ENCODE assay signal across 17 mouse cellular contexts in genomic region chr3:55521776-55522175, GRCm38 (mm10). TPM values are rescaled to one million over a fixed set of nuclear protein-coding genes. Genes with fewer than 3 reads are reported as not detected.
DNase-seq lines count a peak whose midpoint lies in the region; ATAC-seq lines count a peak whose summit lies in the region.
"Had no signal": no experiment of that assay in that cellular context is flagged by ENCODE, and none has a peak within 500 bp of the region (broad histone marks: within the 10 kb centered on the region; RNA-seq: fewer than 3 reads in every experiment).

No protein-coding gene starts in this region.

- WGBS in midbrain, embryonic 12.5 days: 64% methylated on average over 8 of the region's 8 CpGs
- WGBS in midbrain, embryonic 10.5 days: 80% methylated on average over 8 of the region's 8 CpGs
- 33% methylated on average over 8 of the region's 8 CpGs for WGBS in forebrain, embryonic 16.5 days
- WGBS in neural tube, embryonic 14.5 days: 42% methylated on average over 8 of the region's 8 CpGs

- DNase-seq in cerebellum, adult 9-11 months: peak; percentile 46
- DNase-seq in cerebellum, postnatal 4 days (ENCODE audit: low spot score in 2 of 2): no peak
- no peak for DNase-seq in midbrain, embryonic 10.5 days (ENCODE audit: low spot score)
- DNase-seq in adrenal gland, postnatal 14 days: no peak
- DNase-seq: adrenal gland, adult 8-10 months; B cell, adult 2 months; heart, postnatal 4 days; lung, adult 2 months had no signal

- no peaks in the 10 kb centered on the region for H3K36me3 ChIP-seq in midbrain, embryonic 12.5 days
- H3K36me3 ChIP-seq in midbrain, embryonic 10.5 days: no peaks in the 10 kb centered on the region
- H3K36me3 ChIP-seq in forebrain, embryonic 16.5 days (ENCODE audit: control insufficient read depth, insufficient read depth): no peaks in the 10 kb centered on the region
- H3K36me3 ChIP-seq in neural tube, embryonic 14.5 days (ENCODE audit: control insufficient read depth, insufficient read depth, low read length): no peaks in the 10 kb centered on the region; the same call in 1 of the 2 replicates
- H3K36me3 ChIP-seq: kidney, embryonic 15.5 days had no signal

- no peak overlapping the region for H3K4me3 ChIP-seq in midbrain, embryonic 12.5 days
- H3K4me3 ChIP-seq in midbrain, embryonic 10.5 days: no peak overlapping the region
- H3K4me3 ChIP-seq in forebrain, embryonic 16.5 days (replicated peaks; ENCODE audit: low read length): no peak overlapping the region
- H3K4me3 ChIP-seq in neural tube, embryonic 14.5 days (ENCODE audit: low read depth, low read length): no peak overlapping the region
- H3K4me3 ChIP-seq: kidney, embryonic 15.5 days had no signal

- H3K9me3 ChIP-seq in midbrain, embryonic 12.5 days: no peaks in the 10 kb centered on the region
- no peaks in the 10 kb centered on the region for H3K9me3 ChIP-seq in midbrain, embryonic 10.5 days (replicated peaks)
- no peaks in the 10 kb centered on the region for H3K9me3 ChIP-seq in forebrain, embryonic 16.5 days (ENCODE audit: control insufficient read depth, low read length)
- no peaks in the 10 kb centered on the region for H3K9me3 ChIP-seq in neural tube, embryonic 14.5 days (ENCODE audit: control insufficient read depth, low read length)
- H3K9me3 ChIP-seq: kidney, embryonic 15.5 days had no signal

- H3K27ac ChIP-seq in midbrain, embryonic 12.5 days (replicated peaks): peak overlapping the region; percentile 58
- H3K27ac ChIP-seq in midbrain, embryonic 10.5 days (replicated peaks): no peak overlapping the region
- H3K27ac ChIP-seq in forebrain, embryonic 16.5 days (ENCODE audit: low read length): peak overlapping the region; percentile 64
- H3K27ac ChIP-seq in neural tube, embryonic 14.5 days (ENCODE audit: low read depth, low read length): peak overlapping the region; percentile 35; the same call in 1 of the 2 replicates
- H3K27ac ChIP-seq: kidney, embryonic 15.5 days had no signal

- ATAC-seq in midbrain, embryonic 12.5 days (ENCODE audit: low FRiP score, low read depth): no peak
- peak; percentile 61 for ATAC-seq in forebrain, embryonic 16.5 days
- no peak for ATAC-seq in neural tube, embryonic 14.5 days (ENCODE audit: low read depth)
- ATAC-seq in erythroblast, adult 5-6 weeks (replicated peaks; ENCODE audit: low FRiP score, poor library complexity, severe bottlenecking): no peak

- no peak overlapping the region for H3K4me2 ChIP-seq in midbrain, embryonic 12.5 days (replicated peaks)
- H3K4me2 ChIP-seq in forebrain, embryonic 16.5 days (ENCODE audit: low read length): peak overlapping the region; percentile 16; the same call in 1 of the 2 replicates
- no peak overlapping the region for H3K4me2 ChIP-seq in neural tube, embryonic 14.5 days (ENCODE audit: low read depth, low read length)
- H3K4me2 ChIP-seq: kidney, embryonic 15.5 days had no signal

- H3K4me1 ChIP-seq in midbrain, embryonic 12.5 days: peaks cover 52% of the 10 kb centered on the region
- H3K4me1 ChIP-seq in midbrain, embryonic 10.5 days: peaks cover 73% of the 10 kb centered on the region
- peaks cover 42% of the 10 kb centered on the region for H3K4me1 ChIP-seq in forebrain, embryonic 16.5 days (replicated peaks; ENCODE audit: control insufficient read depth, insufficient read depth, low read length)
- H3K4me1 ChIP-seq in neural tube, embryonic 14.5 days (ENCODE audit: control insufficient read depth, insufficient read depth, low read length): peaks cover 55% of the 10 kb centered on the region

- H3K9ac ChIP-seq in midbrain, embryonic 12.5 days (replicated peaks): no peak overlapping the region
- H3K9ac ChIP-seq in forebrain, embryonic 16.5 days (replicated peaks; ENCODE audit: low read depth, low read length): no peak overlapping the region
- H3K9ac ChIP-seq in neural tube, embryonic 14.5 days (replicated peaks; ENCODE audit: low read depth, low read length): no peak overlapping the region
- H3K9ac ChIP-seq: kidney, embryonic 15.5 days had no signal

- H3K27me3 ChIP-seq in midbrain, embryonic 12.5 days: no peaks in the 10 kb centered on the region
- H3K27me3 ChIP-seq in midbrain, embryonic 10.5 days (ENCODE audit: low read depth, poor library complexity, severe bottlenecking): no peaks in the 10 kb centered on the region
- H3K27me3 ChIP-seq in forebrain, embryonic 16.5 days (replicated peaks; ENCODE audit: control insufficient read depth, insufficient read depth, low read length): no peaks in the 10 kb centered on the region
- H3K27me3 ChIP-seq in neural tube, embryonic 14.5 days (ENCODE audit: control insufficient read depth, insufficient read depth, low read length): no peaks in the 10 kb centered on the region
- H3K27me3 ChIP-seq: kidney, embryonic 15.5 days had no signal

RNA-seq across cellular contexts. Expression of gene Gm21954, which starts 49.8 kb away (rescaled TPM):
- polyA plus RNA-seq in midbrain, embryonic 12.5 days (2016; fragmentation: Nextera tagmentation; extraction: Ambion mirVana): not detected in 2 replicates
- not detected in 2 replicates for polyA plus RNA-seq in midbrain, embryonic 10.5 days (2016; fragmentation: Nextera tagmentation; extraction: Ambion mirVana)
- polyA plus RNA-seq in forebrain, embryonic 16.5 days (2015; fragmentation: Nextera tagmentation; extraction: Ambion mirVana): not detected in 2 replicates
- polyA plus RNA-seq in neural tube, embryonic 14.5 days (2014; fragmentation: Nextera tagmentation; extraction: Ambion mirVana): not detected in 2 replicates
- not detected in 2 replicates for total RNA-seq in adrenal gland, postnatal 14 days (2021)
- total RNA-seq in erythroblast, adult 5-6 weeks (2015; ENCODE audit: low replicate concordance): not detected in 2 replicates
- not detected in 2 replicates for total RNA-seq in erythroblast, adult 5-6 weeks (2017; ENCODE audit: low replicate concordance)
- total RNA-seq: adrenal gland, adult 8-10 months; common myeloid progenitor, adult 5-6 weeks; gastrocnemius, postnatal 4 days; heart, postnatal 4 days; megakaryocyte, adult 5-6 weeks; MEL had no signal
- polyA plus RNA-seq: kidney, embryonic 15.5 days; lung, adult 2 months had no signal
